Mouse (Mus musculus) spleen, postnatal 4 days (tissue): ENCODE data around the gene Lgals4.

Experiments
- DNase-seq, 2 experiments: peaks; one replicate each; pipeline ENCODE4 v3.0.0; 2022; ENCODE audit warnings: low spot score in 2 of 2

Lgals4 gene

GRCm38 (mm10) chr7:28808221-28808941 is 25.3 kb upstream of the Lgals4 start, which contains the start of gene Hnrnpl:
Gene Hnrnpl (plus strand): TSS chr7:28808541.
- peak in 1 of 2 experiments; percentile 28 for DNase-seq

DNA sequence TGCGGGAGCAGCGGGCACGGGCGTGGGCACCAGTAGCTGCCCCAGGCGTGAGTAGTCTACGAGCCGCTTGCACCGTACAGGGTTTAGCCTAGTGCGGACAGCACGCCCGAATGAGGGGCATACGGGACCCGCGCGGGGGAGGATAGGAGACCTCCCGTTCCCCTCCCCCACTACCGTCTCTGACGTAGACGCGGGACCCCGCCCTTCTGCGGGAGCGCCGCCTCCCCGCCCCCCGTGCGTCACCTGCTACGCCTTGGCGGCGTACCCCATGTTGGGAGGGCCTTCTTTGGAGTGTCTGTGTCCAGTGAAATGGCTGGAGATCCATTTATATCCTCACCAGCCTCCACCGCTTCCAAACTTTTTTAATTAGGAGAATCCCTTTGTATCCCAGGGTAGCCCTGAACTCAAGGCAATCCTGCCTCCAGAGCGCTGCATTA is 24.7 kb upstream of the Lgals4 start:
- peak; percentile 92 to 95 for DNase-seq

- DNase-seq, result peak; percentile 62 to 81
Measured at GRCm38 (mm10) chr7:28809401-28810089, 24.1 kb upstream of the Lgals4 start.

GRCm38 (mm10) chr7:28810107-28811066 is 23.3 kb upstream of the Lgals4 start:
- peak; percentile 99 to 100 for DNase-seq

DNA sequence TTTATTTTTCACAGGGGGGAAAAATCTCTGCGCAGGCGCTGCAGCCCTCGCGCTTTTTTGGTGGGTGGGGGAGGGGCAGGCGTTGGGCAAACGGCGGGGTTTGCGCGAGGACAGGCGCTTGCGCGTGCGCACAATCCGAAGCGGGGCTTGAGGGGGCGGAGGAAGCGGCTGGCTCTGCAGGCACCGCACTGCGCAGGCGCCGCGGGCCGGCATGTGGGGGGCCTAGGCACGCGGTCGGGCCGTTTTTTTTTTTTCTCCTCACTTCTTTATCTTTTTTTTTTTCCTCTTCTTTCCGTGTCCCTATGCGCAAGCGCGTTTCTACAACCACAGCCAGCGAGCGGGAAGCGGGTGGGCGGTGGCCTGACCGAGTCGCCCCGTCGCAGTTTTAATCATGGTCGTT is 22.4 kb upstream of the Lgals4 start:
- peak; percentile 92 to 97 for DNase-seq

DNA sequence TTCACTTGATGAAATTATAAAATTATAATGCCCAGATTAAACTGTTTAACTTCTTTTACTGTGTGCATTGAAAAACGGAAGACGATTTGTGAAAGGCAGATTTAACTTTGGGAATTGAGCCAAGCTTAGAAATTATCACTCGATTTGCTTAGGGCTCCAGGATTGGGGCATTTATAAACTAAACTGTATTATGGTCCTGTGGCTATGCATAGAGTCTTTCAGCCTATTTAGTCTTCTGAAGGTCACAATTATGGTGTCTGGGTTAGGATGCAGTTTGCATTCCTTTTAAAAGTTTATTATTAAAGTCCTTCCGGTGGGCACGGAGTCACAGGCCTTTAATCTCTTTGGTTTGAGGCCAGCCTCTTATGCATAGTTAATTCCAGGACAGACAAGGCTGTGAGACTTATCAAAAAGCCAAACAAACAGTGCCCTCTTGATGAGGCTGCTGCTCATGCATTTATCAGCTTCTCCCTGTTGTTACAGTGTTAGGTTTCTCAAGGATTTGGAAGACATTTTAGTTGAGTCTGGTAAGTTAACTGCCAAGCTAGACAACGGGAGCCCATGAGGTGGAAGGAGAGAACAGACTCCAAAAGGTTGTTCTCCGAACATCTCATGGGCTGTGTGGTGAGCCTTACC is 21.9 kb upstream of the Lgals4 start:
- no peak for DNase-seq

DNA sequence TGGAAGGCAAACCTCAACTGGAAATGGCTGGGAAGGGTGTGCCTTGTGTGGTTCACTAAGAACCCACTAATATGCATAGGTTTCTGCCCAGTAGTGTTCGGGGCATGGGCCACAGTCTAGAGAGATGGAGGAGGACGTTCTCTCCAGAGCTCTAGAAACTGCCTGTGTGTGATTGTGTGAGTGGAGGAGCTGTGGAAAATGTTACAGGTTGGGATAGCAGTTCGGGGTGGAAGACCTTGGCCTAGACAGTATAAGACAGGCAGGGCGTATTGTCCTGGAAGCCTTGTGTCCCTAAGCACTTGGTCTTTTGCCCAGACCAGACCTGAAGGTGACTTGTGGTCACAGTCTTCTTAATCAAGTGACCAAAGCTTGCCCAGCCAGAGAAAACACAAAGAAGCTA is 21.2 kb upstream of the Lgals4 start:
- DNase-seq, result no peak

GRCm38 (mm10) chr7:28812949-28813348 is 20.7 kb upstream of the Lgals4 start:
- DNase-seq, result no peak

- DNase-seq, result no peak
Measured at GRCm38 (mm10) chr7:28814306-28815034, 19.2 kb upstream of the Lgals4 start.

DNA sequence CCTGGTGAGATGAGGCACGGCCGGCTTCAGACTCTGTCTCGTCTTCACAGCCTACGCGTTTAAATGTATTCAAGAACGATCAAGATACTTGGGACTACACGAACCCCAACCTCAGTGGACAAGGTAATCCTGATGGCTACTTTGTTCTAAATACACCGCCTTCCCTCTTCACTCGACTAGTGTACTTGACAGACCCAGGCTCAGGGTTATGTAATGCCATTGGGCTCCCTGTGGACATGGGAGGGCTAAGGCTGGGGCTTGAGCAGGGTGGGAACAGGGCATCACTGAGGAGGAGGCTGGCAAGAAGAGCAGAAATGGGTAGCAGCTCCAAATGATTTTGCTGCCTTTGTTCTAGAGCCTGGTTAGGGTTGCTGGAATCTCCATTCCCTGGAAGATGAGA is 18.4 kb upstream of the Lgals4 start:
- DNase-seq, result no peak

- DNase-seq, result no peak
Measured at GRCm38 (mm10) chr7:28816201-28816600, 17.5 kb upstream of the Lgals4 start.

- no peak for DNase-seq
Measured at GRCm38 (mm10) chr7:28816920-28817319, 16.7 kb upstream of the Lgals4 start.

DNA sequence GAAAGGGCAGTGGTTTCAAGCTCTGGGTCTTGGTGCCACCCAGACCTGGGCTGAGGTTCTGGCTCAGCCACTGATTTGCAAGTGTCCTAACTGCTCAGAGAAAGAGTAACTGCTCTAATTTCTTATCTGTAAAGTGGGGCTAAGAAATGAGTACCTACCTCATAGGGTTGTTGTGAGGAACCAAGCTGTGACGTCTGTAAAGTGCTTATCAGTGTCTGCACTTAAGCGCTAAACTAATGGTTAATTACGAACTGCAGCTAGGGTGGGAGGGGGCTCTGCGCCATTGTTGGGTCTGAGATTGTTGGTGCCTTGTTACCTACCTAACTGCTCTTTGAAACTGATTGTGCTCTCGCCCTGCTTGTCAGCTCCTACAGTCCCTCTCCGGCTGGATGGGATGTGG is 16.1 kb upstream of the Lgals4 start:
- no peak for DNase-seq

DNA sequence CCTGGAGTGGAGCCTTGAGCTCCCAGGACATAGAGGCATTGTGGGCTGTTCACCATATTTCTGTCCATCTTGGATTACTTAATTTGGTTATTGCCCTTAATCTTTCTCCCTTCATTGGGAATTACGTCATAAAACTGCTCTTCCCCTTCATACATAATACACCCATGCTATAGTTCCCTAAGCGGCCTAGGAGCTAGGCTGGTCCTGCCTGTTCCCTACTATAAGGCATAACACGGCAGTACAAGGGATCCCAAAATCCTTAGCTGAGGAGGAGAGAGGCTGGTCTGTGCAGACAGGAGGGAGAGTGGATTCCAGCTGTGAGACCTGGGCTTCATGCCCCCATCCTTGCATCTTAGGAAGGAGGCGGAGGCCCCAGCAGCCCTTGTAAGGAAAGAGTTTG is 15.7 kb upstream of the Lgals4 start:
- no peak for DNase-seq

GRCm38 (mm10) chr7:28818436-28818835 is 15.2 kb upstream of the Lgals4 start:
- peak in 1 of 2 experiments; percentile 65 for DNase-seq

GRCm38 (mm10) chr7:28818861-28819452 is 14.7 kb upstream of the Lgals4 start:
- DNase-seq, result no peak

DNA sequence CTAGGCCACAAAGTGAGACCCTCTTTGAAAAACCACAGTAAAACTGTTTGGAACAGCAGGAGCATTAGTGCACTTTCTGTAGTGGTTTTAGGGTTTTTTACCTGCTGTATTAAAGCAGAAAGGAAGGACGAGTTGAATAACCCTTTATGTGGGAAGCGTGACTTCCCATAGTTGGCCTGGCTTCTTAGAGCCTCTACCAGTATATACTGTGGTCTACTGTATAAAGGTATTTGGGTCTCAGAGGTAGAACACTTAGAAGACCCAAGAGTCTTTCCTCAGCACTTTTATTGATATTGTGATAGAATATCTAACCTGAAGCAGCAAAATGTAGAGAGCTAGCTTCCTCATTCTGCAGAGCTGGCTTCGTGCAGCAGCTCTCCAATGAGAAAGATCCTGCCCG is 14.1 kb upstream of the Lgals4 start:
- no peak for DNase-seq

GRCm38 (mm10) chr7:28820358-28821260 is 13.0 kb upstream of the Lgals4 start:
- DNase-seq, result no peak

- no peak for DNase-seq
Measured at GRCm38 (mm10) chr7:28821261-28821831, 12.3 kb upstream of the Lgals4 start.
